Mouse (Mus musculus): Measurements from ENCODE around the gene Gm45618. TPM values are rescaled to one million over a fixed set of nuclear protein-coding genes. Genes with fewer than 3 reads are reported as not detected.
"Not testable (repeated sequence)": the region's sequence is repeated elsewhere in the genome, so short reads cannot be mapped to it uniquely, and the experiment has no call there.

Gm45618 gene
- polyA plus RNA-seq, 1 experiment from 2014 or later: not detected

DNA sequence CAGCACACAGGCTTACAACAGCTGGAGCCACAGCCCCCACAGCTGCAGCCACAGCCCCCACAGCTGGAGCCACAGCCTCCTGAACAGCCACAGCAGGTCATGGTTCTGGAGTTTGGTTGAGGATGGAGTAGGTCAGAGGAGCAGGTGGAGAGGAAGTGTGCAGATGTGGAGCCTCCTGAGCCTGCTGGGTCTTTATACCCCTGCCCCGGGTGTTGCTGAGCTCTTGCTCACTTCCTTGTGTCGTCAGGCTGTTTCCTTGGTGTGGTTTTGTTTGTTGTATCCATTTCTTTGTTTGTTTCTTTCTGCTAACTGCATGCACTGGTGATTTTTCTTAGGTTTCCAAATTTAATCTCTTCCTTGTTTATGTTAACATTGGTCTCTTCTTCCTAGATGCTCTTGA is 15.4 kb upstream of the Gm45618 start, which contains the start of gene Gm39115:
Gene Gm39115 (minus strand): TSS at position 101 of the 400 bp plus-strand sequence.
- H3K27ac ChIP-seq; H3K9me3 ChIP-seq; H3K27me3 ChIP-seq (replicated peaks); H3K4me1 ChIP-seq; H3K9ac ChIP-seq; H3K36me3 ChIP-seq; H3K4me2 ChIP-seq; H3K4me3 ChIP-seq (replicated peaks); ATAC-seq (ENCODE audit: insufficient read depth, low FRiP score, low read depth): not testable (repeated sequence)
- WGBS: 46% methylated on average over 2 of the region's 2 CpGs

DNA sequence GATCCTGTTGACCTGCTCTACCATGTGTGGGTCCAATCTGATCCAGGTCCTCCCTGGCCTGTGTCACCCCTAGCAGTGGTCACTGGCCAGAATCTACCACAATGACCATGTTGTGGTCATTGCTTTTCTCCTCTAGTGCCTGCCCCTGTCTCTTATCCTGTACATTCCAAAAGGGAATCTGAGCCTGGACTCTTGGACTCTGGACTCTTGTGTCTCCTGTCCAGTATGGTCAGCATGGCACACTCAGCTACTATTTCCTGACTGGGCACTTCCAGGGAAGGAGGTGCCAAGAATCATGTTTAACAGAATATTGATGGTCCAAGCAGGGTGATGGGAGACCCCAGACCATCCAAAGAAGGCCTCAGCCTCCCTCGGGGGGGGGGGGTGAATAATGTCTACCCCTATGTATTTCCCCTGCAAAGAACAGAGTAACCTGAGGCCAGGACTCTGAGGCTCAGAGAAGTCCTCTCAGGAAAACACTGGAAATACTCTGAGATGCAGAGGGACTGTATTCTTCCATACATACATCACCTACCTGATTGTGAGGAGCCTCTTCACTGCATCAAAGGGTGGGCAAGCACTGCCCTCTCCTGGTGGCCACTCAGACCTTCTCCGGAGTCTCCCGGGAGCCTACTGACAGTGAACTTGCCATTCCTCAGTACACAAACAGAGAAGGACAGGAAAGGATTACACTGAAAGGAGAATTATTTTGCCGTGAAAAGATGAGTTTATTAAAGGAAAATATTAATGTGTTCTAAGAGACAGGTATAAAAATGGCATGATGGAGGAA is 13.9 kb upstream of the Gm45618 start:
- H3K4me1 ChIP-seq: no peaks in the 10 kb centered on the region
- no peak overlapping the region for H3K9ac ChIP-seq
- H3K36me3 ChIP-seq: no peaks in the 10 kb centered on the region
- H3K9me3 ChIP-seq: no peaks in the 10 kb centered on the region
- H3K4me2 ChIP-seq: no peak overlapping the region
- H3K4me3 ChIP-seq (replicated peaks): no peak overlapping the region
- WGBS: 44% methylated on average over 4 of the region's 4 CpGs
- H3K27me3 ChIP-seq (replicated peaks): no peaks in the 10 kb centered on the region
- ATAC-seq (ENCODE audit: insufficient read depth, low FRiP score, low read depth): no peak
- no peak overlapping the region for H3K27ac ChIP-seq

GRCm38 (mm10) chr7:142128843-142129242 is 8.3 kb upstream of the Gm45618 start:
- Histone ChIP-seq H3K4me1 (no peaks in the 10 kb centered on the region), H3K36me3 (no peaks in the 10 kb centered on the region), H3K27ac (no peak overlapping the region), H3K4me3 (replicated peaks) (no peak overlapping the region), H3K9ac (no peak overlapping the region), H3K27me3 (replicated peaks) (no peaks in the 10 kb centered on the region), H3K9me3 (no peaks in the 10 kb centered on the region), H3K4me2 (no peak overlapping the region)
- 60% methylated on average over 4 of the region's 4 CpGs for WGBS
- ATAC-seq (ENCODE audit: insufficient read depth, low FRiP score, low read depth): no peak

GRCm38 (mm10) chr7:142119632-142120031 is 897 bp downstream of the Gm45618 start:
- Histone ChIP-seq H3K4me3 (replicated peaks) (no peak overlapping the region), H3K4me1 (no peaks in the 10 kb centered on the region), H3K9ac (no peak overlapping the region), H3K27ac (no peak overlapping the region), H3K27me3 (replicated peaks) (no peaks in the 10 kb centered on the region), H3K36me3 (no peaks in the 10 kb centered on the region), H3K9me3 (no peaks in the 10 kb centered on the region), H3K4me2 (no peak overlapping the region)
- ATAC-seq (ENCODE audit: insufficient read depth, low FRiP score, low read depth): no peak
- 22% methylated on average over 5 of the region's 5 CpGs for whole genome bisulfite sequencing

GRCm38 (mm10) chr7:142104747-142105146 is 15.8 kb downstream of the Gm45618 start:
- Histone ChIP-seq H3K9me3 (no peaks in the 10 kb centered on the region), H3K4me1 (no peaks in the 10 kb centered on the region), H3K36me3 (no peaks in the 10 kb centered on the region), H3K27me3 (replicated peaks) (no peaks in the 10 kb centered on the region), H3K4me2 (no peak overlapping the region), H3K4me3 (replicated peaks) (no peak overlapping the region), H3K27ac (no peak overlapping the region), H3K9ac (no peak overlapping the region)
- no peak for ATAC-seq (ENCODE audit: insufficient read depth, low FRiP score, low read depth)
- WGBS: 53% methylated on average over 5 of the region's 5 CpGs

DNA sequence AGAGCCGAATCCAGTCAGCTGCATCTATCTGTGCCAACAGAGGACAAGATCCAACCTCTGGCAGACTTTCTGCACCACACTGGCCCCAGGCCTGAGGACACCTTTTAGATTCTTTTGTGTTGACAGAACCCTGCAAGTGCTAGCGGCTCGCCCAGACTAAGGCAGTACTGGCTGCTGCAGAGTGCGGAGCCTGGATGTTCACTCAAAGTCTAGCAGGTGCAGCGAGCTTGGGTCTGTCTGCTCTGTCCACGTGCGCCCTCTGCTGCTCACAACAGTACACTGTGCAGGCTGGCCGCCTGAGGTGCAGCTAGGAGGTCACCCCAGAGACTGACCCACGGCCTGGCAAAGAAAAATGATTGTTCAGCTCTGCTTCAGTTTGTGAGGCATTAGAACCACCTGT is 22.8 kb downstream of the Gm45618 start:
- Histone ChIP-seq H3K9me3 (no peaks in the 10 kb centered on the region), H3K4me1 (peaks cover 15% of the 10 kb centered on the region), H3K4me2 (no peak overlapping the region), H3K4me3 (replicated peaks) (no peak overlapping the region), H3K27ac (no peak overlapping the region), H3K36me3 (no peaks in the 10 kb centered on the region), H3K27me3 (replicated peaks) (peaks cover 44% of the 10 kb centered on the region), H3K9ac (no peak overlapping the region)
- ATAC-seq (ENCODE audit: insufficient read depth, low FRiP score, low read depth): peak; percentile 59
- WGBS: 7% methylated on average over 9 of the region's 9 CpGs

- no peak for ATAC-seq (ENCODE audit: insufficient read depth, low FRiP score, low read depth)
- 69% methylated on average over 4 of the region's 4 CpGs for WGBS
- H3K9ac ChIP-seq: no peak overlapping the region
- H3K4me2 ChIP-seq: no peak overlapping the region
- peaks cover 53% of the 10 kb centered on the region for H3K27me3 ChIP-seq (replicated peaks)
- H3K27ac ChIP-seq: no peak overlapping the region
- H3K4me1 ChIP-seq: peaks cover 15% of the 10 kb centered on the region
- H3K4me3 ChIP-seq (replicated peaks): no peak overlapping the region
- no peaks in the 10 kb centered on the region for H3K9me3 ChIP-seq
- no peaks in the 10 kb centered on the region for H3K36me3 ChIP-seq
Measured at GRCm38 (mm10) chr7:142096701-142097100, 23.8 kb downstream of the Gm45618 start.

GRCm38 (mm10) chr7:142095183-142095931 is 25.2 kb downstream of the Gm45618 start, which contains the start of gene Dusp8:
Gene Dusp8, minus strand, starts transcription at chr7:142095843.
- H3K9ac ChIP-seq: peak within 1 kb of the TSS; percentile 73
- WGBS: under 1% methylated on average over 60 of the region's 63 CpGs
- ATAC-seq (ENCODE audit: insufficient read depth, low FRiP score, low read depth): peak; percentile 87
- peak within 1 kb of the TSS; percentile 44; the same call in 1 of the 2 replicates for H3K27ac ChIP-seq
- H3K4me2 ChIP-seq: peak within 1 kb of the TSS; percentile 99
- peaks cover 57% of the 10 kb centered on the region for H3K27me3 ChIP-seq (replicated peaks)
- no peaks in the 10 kb centered on the region for H3K9me3 ChIP-seq
- H3K4me1 ChIP-seq: peaks cover 15% of the 10 kb centered on the region
- H3K4me3 ChIP-seq (replicated peaks): peak within 1 kb of the TSS; percentile 70
- no peaks in the 10 kb centered on the region for H3K36me3 ChIP-seq

- no peaks in the 10 kb centered on the region for H3K36me3 ChIP-seq
- H3K9me3 ChIP-seq: no peaks in the 10 kb centered on the region
- H3K9ac ChIP-seq: peak overlapping the region; percentile 73
- WGBS: under 1% methylated on average over 88 of the region's 89 CpGs
- H3K4me3 ChIP-seq (replicated peaks): peak overlapping the region; percentile 70
- H3K4me1 ChIP-seq: peaks cover 18% of the 10 kb centered on the region
- H3K27ac ChIP-seq: peak overlapping the region; percentile 44; the same call in 1 of the 2 replicates
- peak overlapping the region; percentile 99 for H3K4me2 ChIP-seq
- peaks cover 57% of the 10 kb centered on the region for H3K27me3 ChIP-seq (replicated peaks)
- peak; percentile 19 for ATAC-seq (ENCODE audit: insufficient read depth, low FRiP score, low read depth)
Measured at GRCm38 (mm10) chr7:142094301-142095143, 26.0 kb downstream of the Gm45618 start.

DNA sequence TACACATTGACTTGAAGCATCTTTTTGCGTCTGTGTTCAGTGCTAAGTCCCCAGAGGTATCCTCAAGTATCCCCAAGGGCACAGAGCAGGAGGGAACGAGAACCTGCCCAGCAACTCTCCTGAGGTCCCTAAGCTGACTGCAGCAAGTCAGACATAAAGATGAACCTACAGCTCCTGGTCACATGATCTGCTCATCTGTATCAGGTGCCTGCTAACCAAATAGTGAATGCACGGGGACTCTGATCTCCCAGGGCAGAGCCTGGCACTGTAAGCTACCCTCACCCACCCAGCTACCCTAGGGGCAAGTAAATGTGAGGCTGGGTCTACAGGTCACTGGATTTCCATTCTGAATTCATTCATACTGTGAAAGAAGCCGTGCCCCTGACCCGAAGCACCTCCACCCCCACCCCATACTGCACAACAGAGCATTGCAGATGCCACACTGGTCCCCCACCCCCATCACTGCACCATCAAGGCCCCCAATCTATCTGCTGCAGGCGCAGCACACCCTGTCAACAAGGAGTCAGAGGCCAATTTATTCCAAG is 26.8 kb downstream of the Gm45618 start:
- no peak for ATAC-seq (ENCODE audit: insufficient read depth, low FRiP score, low read depth)
- H3K36me3 ChIP-seq: no peaks in the 10 kb centered on the region
- H3K27me3 ChIP-seq (replicated peaks): peaks cover 57% of the 10 kb centered on the region
- 29% methylated on average over 6 of the region's 6 CpGs for WGBS
- H3K4me3 ChIP-seq (replicated peaks): peak overlapping the region; percentile 70
- H3K27ac ChIP-seq: no peak overlapping the region
- H3K4me1 ChIP-seq: peaks cover 25% of the 10 kb centered on the region
- peak overlapping the region; percentile 73; the same call in 1 of the 2 replicates for H3K9ac ChIP-seq
- H3K4me2 ChIP-seq: peak overlapping the region; percentile 99
- H3K9me3 ChIP-seq: no peaks in the 10 kb centered on the region

- Histone ChIP-seq H3K36me3 (no peaks in the 10 kb centered on the region), H3K4me1 (peaks cover 30% of the 10 kb centered on the region), H3K4me2 (no peak overlapping the region), H3K4me3 (replicated peaks) (no peak overlapping the region), H3K27me3 (replicated peaks) (peaks cover 57% of the 10 kb centered on the region), H3K9me3 (no peaks in the 10 kb centered on the region), H3K27ac (no peak overlapping the region), H3K9ac (no peak overlapping the region)
- ATAC-seq (ENCODE audit: insufficient read depth, low FRiP score, low read depth): no peak
- WGBS: 51% methylated on average over 1 of the region's 1 CpGs
Measured at GRCm38 (mm10) chr7:142092991-142093390, 27.5 kb downstream of the Gm45618 start.
